8 mouse cellular contexts compared by ENCODE assay signal in genomic region chr17:57276634-57277121, GRCm38 (mm10). TPM values are rescaled to one million over a fixed set of nuclear protein-coding genes. Genes with fewer than 3 reads are reported as not detected.
A peak's percentile ranks its signal among the peaks of the same experiment; 100 is the strongest.
DNase-seq lines count a peak whose midpoint lies in the region; ATAC-seq and TF ChIP-seq lines count a peak whose summit lies in the region.

No protein-coding gene starts in this region.

- peak; percentile 77 for ATAC-seq in forebrain, embryonic 16.5 days
- ATAC-seq in lung, postnatal 0 days: peak; percentile 44

- H3K36me3 ChIP-seq in forebrain, embryonic 16.5 days (ENCODE audit: control insufficient read depth, insufficient read depth): no peaks in the 10 kb centered on the region
- no peaks in the 10 kb centered on the region for H3K36me3 ChIP-seq in lung, postnatal 0 days (ENCODE audit: insufficient read depth, low read length)

- H3K4me3 ChIP-seq in forebrain, embryonic 16.5 days (replicated peaks; ENCODE audit: low read length): peak overlapping the region; percentile 44
- peak overlapping the region; percentile 61 for H3K4me3 ChIP-seq in lung, postnatal 0 days (ENCODE audit: low read depth, low read length)

- H3K4me2 ChIP-seq in forebrain, embryonic 16.5 days (ENCODE audit: low read length): peak overlapping the region; percentile 71
- H3K4me2 ChIP-seq in lung, postnatal 0 days (replicated peaks; ENCODE audit: low read depth, low read length): peak overlapping the region; percentile 75

- peak overlapping the region; percentile 54 for H3K9ac ChIP-seq in forebrain, embryonic 16.5 days (replicated peaks; ENCODE audit: low read depth, low read length)
- H3K9ac ChIP-seq in lung, postnatal 0 days (replicated peaks; ENCODE audit: low read depth): peak overlapping the region; percentile 23; the same call in 1 of the 2 replicates

- H3K27me3 ChIP-seq in forebrain, embryonic 16.5 days (replicated peaks; ENCODE audit: control insufficient read depth, insufficient read depth, low read length): peaks cover 8% of the 10 kb centered on the region
- no peaks in the 10 kb centered on the region for H3K27me3 ChIP-seq in lung, postnatal 0 days (replicated peaks; ENCODE audit: insufficient read depth, low read length)

- WGBS in forebrain, embryonic 16.5 days: 0% methylated on average over 20 of the region's 20 CpGs
- WGBS in lung, postnatal 0 days: under 1% methylated on average over 20 of the region's 20 CpGs

- no peaks in the 10 kb centered on the region for H3K9me3 ChIP-seq in forebrain, embryonic 16.5 days (ENCODE audit: control insufficient read depth, low read length)
- no peaks in the 10 kb centered on the region for H3K9me3 ChIP-seq in lung, postnatal 0 days (ENCODE audit: low read length)

- H3K4me1 ChIP-seq in forebrain, embryonic 16.5 days (replicated peaks; ENCODE audit: control insufficient read depth, insufficient read depth, low read length): peaks cover 13% of the 10 kb centered on the region
- H3K4me1 ChIP-seq in lung, postnatal 0 days (ENCODE audit: insufficient read depth, low read depth, low read length): peaks cover 3% of the 10 kb centered on the region; the same call in 1 of the 2 replicates

- no peak overlapping the region for H3K27ac ChIP-seq in forebrain, embryonic 16.5 days (ENCODE audit: low read length)
- H3K27ac ChIP-seq in lung, postnatal 0 days (ENCODE audit: low read length): peak overlapping the region; percentile 66; the same call in 1 of the 2 replicates

- DNase-seq in Muller cell, postnatal 12 days (ENCODE audit: inconsistent ontology term): peak; percentile 85
- DNase-seq in cerebellum, adult 11-12 months: peak; percentile 79
- DNase-seq in heart, postnatal 4 days: peak; percentile 74
- peak; percentile 81 for DNase-seq in layer of hippocampus, adult 9-11 months
- peak; percentile 93 for DNase-seq in lung, postnatal 0 days (ENCODE audit: low spot score)
- peak; percentile 75 for DNase-seq in retina, adult 2 months (ENCODE audit: low read depth, low spot score)
- peak; percentile 70 to 71 for DNase-seq in thymus, postnatal 36 days

- TF ChIP-seq EP300 in lung, postnatal 0 days (IDR thresholded peaks at IDR 0.05): no peak

- TF ChIP-seq CTCF in lung, postnatal 0 days (IDR thresholded peaks at IDR 0.05): peak; percentile 95

RNA-seq across cellular contexts. Expression of gene Vav1, which starts 2.2 kb away (rescaled TPM):
- 1.1 and 1.3 TPM in 2 replicates for polyA plus RNA-seq in forebrain, embryonic 16.5 days (2015; fragmentation: Nextera tagmentation; extraction: Ambion mirVana)
- total RNA-seq in heart, postnatal 4 days (2021): 1 to 10 TPM; 1.0 to 1.4 TPM
- 4.8 and 5.4 TPM in 2 replicates for polyA plus RNA-seq in lung, postnatal 0 days (2015; fragmentation: Nextera tagmentation; extraction: Ambion mirVana)

RNA-seq across cellular contexts. Expression of gene Trip10, which starts 27.4 kb away (rescaled TPM):
- polyA plus RNA-seq in forebrain, embryonic 16.5 days (2015; fragmentation: Nextera tagmentation; extraction: Ambion mirVana): 12.0 and 14.2 TPM in 2 replicates
- total RNA-seq in heart, postnatal 4 days (2021): 10 to 100 TPM; 45.6 to 46.9 TPM
- polyA plus RNA-seq in lung, postnatal 0 days (2015; fragmentation: Nextera tagmentation; extraction: Ambion mirVana): 46.4 and 58.9 TPM in 2 replicates

RNA-seq across cellular contexts. Expression of gene Gpr108, which starts 28.4 kb away (rescaled TPM):
- polyA plus RNA-seq in forebrain, embryonic 16.5 days (2015; fragmentation: Nextera tagmentation; extraction: Ambion mirVana): 18.2 and 18.3 TPM in 2 replicates
- 10 to 100 TPM; 19.5 to 20.4 TPM for total RNA-seq in heart, postnatal 4 days (2021)
- 48.4 and 48.8 TPM in 2 replicates for polyA plus RNA-seq in lung, postnatal 0 days (2015; fragmentation: Nextera tagmentation; extraction: Ambion mirVana)

RNA-seq across cellular contexts. Expression of gene C3, which starts 48.7 kb away (rescaled TPM):
- 0.65 and 1.2 TPM in 2 replicates for polyA plus RNA-seq in forebrain, embryonic 16.5 days (2015; fragmentation: Nextera tagmentation; extraction: Ambion mirVana)
- 10 to 100 TPM; 60.1 to 79.6 TPM for total RNA-seq in heart, postnatal 4 days (2021)
- 50.2 and 55.0 TPM in 2 replicates for polyA plus RNA-seq in lung, postnatal 0 days (2015; fragmentation: Nextera tagmentation; extraction: Ambion mirVana)
